Mouse (Mus musculus) lung, postnatal 14 days (tissue): Measurements from ENCODE around the gene Psme1.
A peak's percentile ranks its signal among the peaks of the same experiment; 100 is the strongest.

Experiments
- DNase-seq: peaks from one replicate; pipeline ENCODE4 v3.0.0; 2021

Gene Psme1

GRCm38 (mm10) chr14:55577871-55578667 is at the start of gene Psme1:
Psme1 (plus strand) TSS chr14:55578123.
- peak; percentile 83 for DNase-seq

GRCm38 (mm10) chr14:55536116-55536745 is 41.7 kb upstream of the Psme1 start:
- peak; percentile 45 for DNase-seq

GRCm38 (mm10) chr14:55540067-55540786 is 37.7 kb upstream of the Psme1 start, which contains the start of gene Pck2:
Pck2 (plus strand) TSS chr14:55540266.
- DNase-seq: peak; percentile 87

GRCm38 (mm10) chr14:55540787-55541321 is 37.1 kb upstream of the Psme1 start:
- DNase-seq: peak; percentile 88

- DNase-seq: no peak
Measured at GRCm38 (mm10) chr14:55542268-55542667, 35.7 kb upstream of the Psme1 start.

- no peak for DNase-seq
Measured at GRCm38 (mm10) chr14:55544334-55544733, 33.6 kb upstream of the Psme1 start.

GRCm38 (mm10) chr14:55550191-55550590 is 27.7 kb upstream of the Psme1 start:
- no peak for DNase-seq

- DNase-seq: no peak
Measured at GRCm38 (mm10) chr14:55551347-55551746, 26.6 kb upstream of the Psme1 start.

GRCm38 (mm10) chr14:55551794-55552193 is 26.1 kb upstream of the Psme1 start:
- no peak for DNase-seq

- no peak for DNase-seq
Measured at GRCm38 (mm10) chr14:55554635-55555034, 23.3 kb upstream of the Psme1 start.

GRCm38 (mm10) chr14:55555788-55556187 is 22.1 kb upstream of the Psme1 start:
- DNase-seq: no peak

GRCm38 (mm10) chr14:55557003-55557402 is 20.9 kb upstream of the Psme1 start:
- DNase-seq: peak; percentile 90

- DNase-seq: no peak
Measured at GRCm38 (mm10) chr14:55557587-55557986, 20.3 kb upstream of the Psme1 start.

GRCm38 (mm10) chr14:55558740-55559448 is 19.0 kb upstream of the Psme1 start:
- DNase-seq: no peak

- DNase-seq: peak; percentile 92
Measured at GRCm38 (mm10) chr14:55559799-55560201, 18.1 kb upstream of the Psme1 start, which contains the start of gene Dcaf11. Dcaf11 (plus strand) TSS chr14:55560006.

GRCm38 (mm10) chr14:55560202-55561073 is 17.5 kb upstream of the Psme1 start, which contains the start of gene A730061H03Rik:
A730061H03Rik (minus strand) TSS chr14:55560406.
- peak; percentile 98 for DNase-seq

- no peak for DNase-seq
Measured at GRCm38 (mm10) chr14:55561860-55562259, 16.1 kb upstream of the Psme1 start.

GRCm38 (mm10) chr14:55563249-55563648 is 14.7 kb upstream of the Psme1 start:
- no peak for DNase-seq

- DNase-seq: no peak
Measured at GRCm38 (mm10) chr14:55565748-55566147, 12.2 kb upstream of the Psme1 start.

GRCm38 (mm10) chr14:55567496-55567895 is 10.4 kb upstream of the Psme1 start:
- DNase-seq: no peak

- DNase-seq: no peak
Measured at GRCm38 (mm10) chr14:55570588-55570987, 7.3 kb upstream of the Psme1 start.
